ENCODE assay signal across 15 mouse cellular contexts in the genomic region with DNA sequence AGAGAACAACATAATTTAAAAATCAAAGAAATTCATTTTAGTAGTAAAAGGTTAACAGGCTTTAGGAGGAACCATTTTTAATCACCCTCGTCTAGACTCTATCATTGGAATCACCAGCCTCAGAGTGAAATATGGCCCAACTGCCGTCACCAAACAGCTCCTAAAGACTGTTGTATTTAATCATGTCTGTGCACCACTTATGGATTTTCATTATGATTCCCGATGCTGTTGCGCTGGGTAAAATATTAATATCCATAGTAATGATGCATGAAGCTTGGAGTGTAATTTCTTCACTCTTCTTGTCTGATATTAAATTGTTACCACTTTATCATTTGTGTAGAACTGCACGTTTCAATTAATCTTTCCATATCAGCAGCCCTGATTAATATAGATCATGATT.
"Had no signal": no experiment of that assay in that cellular context is flagged by ENCODE, and none has a peak within 500 bp of the region (broad histone marks: within the 10 kb centered on the region; RNA-seq: fewer than 3 reads in every experiment).

No protein-coding gene starts in this region.

- ATAC-seq: intestine, postnatal 0 days; liver, postnatal 0 days had no signal

- H3K4me2 ChIP-seq: limb, embryonic 12.5 days; liver, embryonic 13.5 days; lung, embryonic 15.5 days had no signal

- H3K4me1 ChIP-seq: limb, embryonic 12.5 days; liver, embryonic 13.5 days; lung, embryonic 15.5 days; megakaryocyte, embryonic 14.5 days had no signal

- DNase-seq: kidney, adult 8-10 months; kidney, postnatal 36 days; layer of hippocampus, adult 9-11 months; liver, embryonic 13.5 days; liver, postnatal 0 days; lung, postnatal 14 days; spleen, adult 18-20 months; thymus, adult 18-20 months; thymus, postnatal 14 days had no signal

- H3K4me3 ChIP-seq: limb, embryonic 12.5 days; liver, embryonic 13.5 days; lung, embryonic 15.5 days had no signal

- H3K27me3 ChIP-seq: limb, embryonic 12.5 days; liver, embryonic 13.5 days; lung, embryonic 15.5 days; megakaryocyte, embryonic 14.5 days had no signal

- H3K9me3 ChIP-seq: limb, embryonic 12.5 days; liver, embryonic 13.5 days; lung, embryonic 15.5 days had no signal

- H3K36me3 ChIP-seq: limb, embryonic 12.5 days; liver, embryonic 13.5 days; lung, embryonic 15.5 days had no signal

- H3K27ac ChIP-seq: kidney, postnatal 0 days; limb, embryonic 12.5 days; liver, embryonic 13.5 days; lung, embryonic 15.5 days; macrophage had no signal

- H3K9ac ChIP-seq: limb, embryonic 12.5 days; liver, embryonic 13.5 days; liver, postnatal 0 days; lung, embryonic 15.5 days had no signal
